Mouse (Mus musculus) midbrain, embryonic 14.5 days (tissue): ENCODE measurements around the gene Gbx2. TPM values are rescaled to one million over a fixed set of nuclear protein-coding genes. Genes with fewer than 3 reads are reported as not detected.

Source experiments
- ATAC-seq: fragments of 200-750 bp; cut with Nextera tagmentation; 2 replicates; pipeline ENCODE4 v1.8.0; 2017; ENCODE audit warnings: moderate number of reproducible peaks, moderate library complexity; ENCODE audit not compliant: low FRiP score, low TSS enrichment
- DNase-seq: peaks from one replicate; pipeline ENCODE4 v3.0.0-alpha.2; 2015
- H3K27ac ChIP-seq: fragments of 300-500 bp; sonication (generic); replicated peaks from 2 replicates; pipeline ENCODE4 v1.5.1; 2014; ENCODE audit warnings: mild to moderate bottlenecking, low read depth, low read length, moderate library complexity
- H3K27me3 ChIP-seq: fragments of 300-500 bp; sonication (generic); 2 replicates; pipeline ENCODE4 v1.6.1; 2014; ENCODE audit warnings: low read length, control low read depth, mixed read lengths; ENCODE audit not compliant: control insufficient read depth, insufficient read depth
- H3K36me3 ChIP-seq: fragments of 300-500 bp; sonication (generic); 2 replicates; pipeline ENCODE4 v1.6.1; 2014; ENCODE audit warnings: low read length, control low read depth; ENCODE audit not compliant: control insufficient read depth, insufficient read depth
- H3K4me1 ChIP-seq: fragments of 300-500 bp; sonication (generic); 2 replicates; pipeline ENCODE4 v1.6.1; 2014; ENCODE audit warnings: mild to moderate bottlenecking, antibody characterized with exemption, low read length, control low read depth; ENCODE audit not compliant: control insufficient read depth, insufficient read depth
- H3K4me2 ChIP-seq: fragments of 300-500 bp; sonication (generic); 2 replicates; pipeline ENCODE4 v1.6.1; 2014; ENCODE audit warnings: mild to moderate bottlenecking, low read length, moderate library complexity
- H3K4me3 ChIP-seq: fragments of 300-500 bp; sonication (generic); replicated peaks from 2 replicates; pipeline ENCODE4 v1.5.1; 2014; ENCODE audit warnings: low read depth, low read length
- H3K9ac ChIP-seq: fragments of 300-500 bp; sonication (generic); replicated peaks from 2 replicates; pipeline ENCODE4 v1.6.1; 2014; ENCODE audit warnings: mild to moderate bottlenecking, low read length, moderate library complexity
- H3K9me3 ChIP-seq: fragments of 300-500 bp; sonication (generic); 2 replicates; pipeline ENCODE4 v1.6.1; 2016; ENCODE audit warnings: low read length, control low read depth, mixed read lengths; ENCODE audit not compliant: control insufficient read depth
- WGBS: fragments of 180-500 bp; shearing (Covaris S2); extraction: QIAGEN DNeasy Blood & Tissue Kit; methylation state at CpG from one replicate; pipeline ENCODE4 v1.1.7; 2014; 5-methylcytosine and 5-hydroxymethylcytosine counted together
- polyA plus RNA-seq: library from polyadenylated mRNA; unstranded; fragments of >200 nt; fragmentation: Nextera tagmentation; extraction: Ambion mirVana; gene quantifications from 2 replicates; pipeline ENCODE4 v1.2.1, GENCODE M21; 2014

The Gbx2 gene
- polyA plus RNA-seq, 1 experiment from 2014 or later: 12.1 TPM

GRCm38 (mm10) chr1:89913611-89914010 lies 17.4 kb downstream of the Gbx2 start:
- peaks cover 43% of the 10 kb centered on the region for H3K27me3 ChIP-seq
- WGBS: 70% methylated on average over 4 of the region's 4 CpGs
- no peak overlapping the region for H3K4me2 ChIP-seq
- ATAC-seq (no peak), DNase-seq (no peak)
- H3K9me3 ChIP-seq: no peaks in the 10 kb centered on the region
- H3K4me1 ChIP-seq: no peaks in the 10 kb centered on the region
- H3K36me3 ChIP-seq: no peaks in the 10 kb centered on the region
- H3K27ac ChIP-seq: no peak overlapping the region
- H3K9ac ChIP-seq: no peak overlapping the region
- no peak overlapping the region for H3K4me3 ChIP-seq

- H3K4me2 ChIP-seq: no peak overlapping the region
- 54% methylated on average over 5 of the region's 5 CpGs for WGBS
- no peak overlapping the region for H3K9ac ChIP-seq
- H3K36me3 ChIP-seq: no peaks in the 10 kb centered on the region
- DNase-seq (no peak), ATAC-seq (no peak)
- H3K27ac ChIP-seq: no peak overlapping the region
- no peak overlapping the region for H3K4me3 ChIP-seq
- H3K9me3 ChIP-seq: no peaks in the 10 kb centered on the region; the same call in 1 of the 2 replicates
- no peaks in the 10 kb centered on the region for H3K4me1 ChIP-seq
- peaks cover 31% of the 10 kb centered on the region for H3K27me3 ChIP-seq
Observed at GRCm38 (mm10) chr1:89912392-89912791, 18.6 kb downstream of the Gbx2 start.

- H3K27me3 ChIP-seq: peaks cover 14% of the 10 kb centered on the region; the same call in 1 of the 2 replicates
- ATAC-seq: no peak
Observed at GRCm38 (mm10) chr1:89909796-89910195, 21.2 kb downstream of the Gbx2 start.

GRCm38 (mm10) chr1:89902641-89903040 lies 28.3 kb downstream of the Gbx2 start:
- 96% methylated on average over 1 of the region's 1 CpGs for WGBS
- Histone ChIP-seq H3K9ac (no peak overlapping the region), H3K27ac (no peak overlapping the region), H3K36me3 (no peaks in the 10 kb centered on the region), H3K4me2 (no peak overlapping the region), H3K4me3 (no peak overlapping the region), H3K4me1 (no peaks in the 10 kb centered on the region), H3K27me3 (no peaks in the 10 kb centered on the region), H3K9me3 (no peaks in the 10 kb centered on the region)
- DNase-seq (no peak), ATAC-seq (no peak)

More at GRCm38 (mm10) chr1:89909796-89910195, 21.2 kb downstream of the Gbx2 start:
- H3K4me1 ChIP-seq: no peaks in the 10 kb centered on the region
- H3K27ac ChIP-seq: no peak overlapping the region
- no peak overlapping the region for H3K4me2 ChIP-seq
- H3K36me3 ChIP-seq: no peaks in the 10 kb centered on the region
- H3K9me3 ChIP-seq: no peaks in the 10 kb centered on the region; the same call in 1 of the 2 replicates
- H3K9ac ChIP-seq: no peak overlapping the region
- WGBS: 90% methylated on average over 8 of the region's 8 CpGs
- no peak overlapping the region for H3K4me3 ChIP-seq
- no peak for DNase-seq

- 94% methylated on average over 2 of the region's 2 CpGs for WGBS
- H3K27me3 ChIP-seq: no peaks in the 10 kb centered on the region
- no peaks in the 10 kb centered on the region for H3K36me3 ChIP-seq
- no peak overlapping the region for H3K9ac ChIP-seq
- no peak overlapping the region for H3K4me3 ChIP-seq
- H3K4me2 ChIP-seq: no peak overlapping the region
- H3K4me1 ChIP-seq: no peaks in the 10 kb centered on the region
- no peak overlapping the region for H3K27ac ChIP-seq
- H3K9me3 ChIP-seq: no peaks in the 10 kb centered on the region
- no peak for ATAC-seq
- DNase-seq: no peak
Observed at GRCm38 (mm10) chr1:89902236-89902635, 28.7 kb downstream of the Gbx2 start.

- no peak for ATAC-seq
- Histone ChIP-seq H3K9ac (no peak overlapping the region), H3K4me2 (no peak overlapping the region), H3K4me1 (no peaks in the 10 kb centered on the region), H3K27ac (no peak overlapping the region), H3K27me3 (no peaks in the 10 kb centered on the region), H3K36me3 (no peaks in the 10 kb centered on the region), H3K9me3 (no peaks in the 10 kb centered on the region), H3K4me3 (no peak overlapping the region)
- DNase-seq: no peak
- WGBS: 89% methylated on average over 4 of the region's 4 CpGs
Observed at GRCm38 (mm10) chr1:89901381-89901780, 29.6 kb downstream of the Gbx2 start.

GRCm38 (mm10) chr1:89899761-89900445 lies 31.1 kb downstream of the Gbx2 start:
- Histone ChIP-seq H3K4me2 (no peak overlapping the region), H3K27me3 (no peaks in the 10 kb centered on the region), H3K4me1 (no peaks in the 10 kb centered on the region), H3K9ac (no peak overlapping the region), H3K9me3 (no peaks in the 10 kb centered on the region), H3K4me3 (no peak overlapping the region), H3K36me3 (no peaks in the 10 kb centered on the region; the same call in 1 of the 2 replicates), H3K27ac (no peak overlapping the region)
- DNase-seq (no peak), ATAC-seq (no peak)
- 82% methylated on average over 11 of the region's 11 CpGs for WGBS

- Histone ChIP-seq H3K27ac (no peak overlapping the region), H3K4me2 (no peak overlapping the region), H3K27me3 (no peaks in the 10 kb centered on the region), H3K9ac (no peak overlapping the region), H3K36me3 (no peaks in the 10 kb centered on the region; the same call in 1 of the 2 replicates), H3K4me3 (no peak overlapping the region), H3K9me3 (no peaks in the 10 kb centered on the region), H3K4me1 (no peaks in the 10 kb centered on the region)
- WGBS: 83% methylated on average over 2 of the region's 2 CpGs
- ATAC-seq (no peak), DNase-seq (no peak)
Observed at GRCm38 (mm10) chr1:89899036-89899435, 31.9 kb downstream of the Gbx2 start.

GRCm38 (mm10) chr1:89895801-89896200 lies 35.2 kb downstream of the Gbx2 start:
- Histone ChIP-seq H3K4me2 (no peak overlapping the region), H3K9ac (no peak overlapping the region), H3K4me1 (peaks cover 8% of the 10 kb centered on the region), H3K9me3 (no peaks in the 10 kb centered on the region), H3K4me3 (no peak overlapping the region), H3K36me3 (peaks cover 5% of the 10 kb centered on the region), H3K27ac (no peak overlapping the region), H3K27me3 (no peaks in the 10 kb centered on the region)
- DNase-seq (no peak), ATAC-seq (no peak)
- WGBS: 82% methylated on average over 5 of the region's 5 CpGs
